Mouse (Mus musculus): ENCODE measurements around the gene Map4k5. TPM values are rescaled to one million over a fixed set of nuclear protein-coding genes. Genes with fewer than 3 reads are reported as not detected.

Map4k5 gene
- polyA plus RNA-seq, 1 experiment from 2014 or later, result 36.7 TPM

DNA sequence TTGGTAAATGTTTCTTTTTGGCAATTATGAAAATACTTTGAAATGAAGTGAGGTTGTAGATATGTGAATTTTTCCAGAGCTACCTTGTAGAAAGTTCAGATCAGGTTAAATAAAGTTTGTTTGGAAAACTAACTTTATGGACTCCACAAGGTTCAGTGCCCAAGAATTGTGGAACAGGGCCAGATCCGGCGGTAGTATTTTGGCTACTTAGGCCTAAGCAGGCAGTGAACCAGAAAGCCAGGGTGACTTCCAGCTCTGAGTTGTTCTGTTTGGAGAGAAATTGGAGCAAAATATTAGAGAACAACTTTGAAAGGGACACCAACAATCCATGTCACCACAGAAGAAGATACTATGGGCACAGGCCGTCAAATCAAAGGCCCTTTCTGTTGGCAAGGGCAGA lies 96.7 kb downstream of the Map4k5 start:
- Histone ChIP-seq H3K27ac (no peak overlapping the region), H3K4me3 (replicated peaks) (no peak overlapping the region), H3K4me1 (peaks cover 3% of the 10 kb centered on the region), H3K27me3 (peaks cover 10% of the 10 kb centered on the region; the same call in 1 of the 2 replicates), H3K9me3 (no peaks in the 10 kb centered on the region), H3K9ac (no peak overlapping the region), H3K36me3 (replicated peaks) (no peaks in the 10 kb centered on the region), H3K4me2 (no peak overlapping the region)
- ATAC-seq (ENCODE audit: low FRiP score), result no peak
- 91% methylated on average over 3 of the region's 3 CpGs for WGBS

- 2% methylated on average over 45 of the region's 45 CpGs for WGBS
- peak within 1 kb of the TSS; percentile 98 for H3K4me2 ChIP-seq
- peak; percentile 92 for ATAC-seq (ENCODE audit: low FRiP score)
- peak within 1 kb of the TSS; percentile 61 for H3K9ac ChIP-seq
- H3K4me3 ChIP-seq (replicated peaks), result peak within 1 kb of the TSS; percentile 54
- H3K4me1 ChIP-seq, result peaks cover 20% of the 10 kb centered on the region
- H3K27me3 ChIP-seq, result peaks cover 33% of the 10 kb centered on the region
- H3K27ac ChIP-seq, result no peak within 1 kb of the TSS
- H3K9me3 ChIP-seq, result no peaks in the 10 kb centered on the region
- H3K36me3 ChIP-seq (replicated peaks), result no peaks in the 10 kb centered on the region
Observed at GRCm38 (mm10) chr12:69790530-69791505, 102.2 kb downstream of the Map4k5 start, which contains the start of gene Cdkl1. TSS of gene Cdkl1 (minus strand) at chr12:69791267.

DNA sequence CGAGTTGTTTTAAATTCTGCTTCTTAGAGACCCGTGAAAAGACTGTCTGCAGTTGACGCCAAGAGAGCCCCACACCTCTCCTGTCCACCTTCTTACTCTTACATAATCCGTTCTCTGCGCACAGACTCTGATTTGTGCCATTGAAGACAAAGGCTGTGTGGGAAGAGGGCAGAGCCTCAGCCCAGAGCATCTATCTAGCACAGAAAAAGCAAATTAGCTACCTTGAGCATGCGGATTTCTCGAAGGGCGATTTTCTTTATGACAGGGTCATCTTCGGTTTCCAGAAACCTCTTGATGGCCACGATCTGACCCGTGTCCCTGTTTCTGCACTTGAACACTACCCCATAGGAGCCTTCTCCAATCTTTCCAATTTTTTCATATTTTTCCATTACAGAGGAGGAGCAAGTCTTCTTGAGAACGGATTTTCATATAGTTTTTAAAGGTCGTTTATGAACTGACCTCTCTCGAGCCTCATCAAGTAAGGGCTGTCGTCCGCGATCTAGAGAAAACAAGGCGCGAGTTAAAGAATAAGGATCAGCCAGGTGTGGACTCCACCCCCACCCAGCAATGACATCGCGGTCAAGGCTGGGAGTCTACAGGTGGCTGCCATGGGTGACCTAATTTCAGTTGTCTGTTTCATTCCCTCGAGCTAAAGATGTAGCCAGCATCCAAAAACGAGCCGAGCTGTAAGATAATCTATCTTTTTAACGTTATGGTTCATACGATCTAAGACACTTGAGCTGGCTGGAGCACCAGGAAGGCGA lies 103.1 kb downstream of the Map4k5 start:
- H3K36me3 ChIP-seq (replicated peaks), result no peaks in the 10 kb centered on the region
- H3K4me2 ChIP-seq, result peak overlapping the region; percentile 98
- H3K9ac ChIP-seq, result peak overlapping the region; percentile 61
- peak overlapping the region; percentile 54 for H3K4me3 ChIP-seq (replicated peaks)
- 29% methylated on average over 27 of the region's 27 CpGs for WGBS
- no peak overlapping the region for H3K27ac ChIP-seq
- H3K9me3 ChIP-seq, result no peaks in the 10 kb centered on the region
- peaks cover 33% of the 10 kb centered on the region for H3K27me3 ChIP-seq
- H3K4me1 ChIP-seq, result peaks cover 20% of the 10 kb centered on the region
- ATAC-seq (ENCODE audit: low FRiP score), result 0 out of 2 replicates have a peak, but pooled peaks have one; percentile 5

DNA sequence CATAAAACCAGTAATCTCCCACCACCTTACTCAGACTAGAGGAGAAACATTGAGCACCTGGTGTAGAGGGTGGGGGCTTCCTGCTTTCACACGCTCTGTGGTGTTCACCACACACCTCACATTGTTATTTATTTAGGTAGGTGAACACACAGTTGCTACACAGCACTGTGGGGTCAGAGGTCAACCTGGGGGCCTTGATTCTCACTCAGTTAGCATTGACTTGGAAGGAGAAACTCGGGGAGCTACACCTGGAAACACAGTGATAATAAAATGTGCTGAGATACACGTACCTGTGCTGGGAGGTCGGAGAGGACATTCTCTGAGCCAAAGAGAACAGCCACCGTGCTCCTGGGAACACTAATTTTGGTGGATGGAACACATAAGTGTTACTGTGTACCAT lies 104.6 kb downstream of the Map4k5 start:
- Histone ChIP-seq H3K4me3 (replicated peaks) (no peak overlapping the region), H3K4me2 (no peak overlapping the region), H3K9me3 (no peaks in the 10 kb centered on the region), H3K27me3 (peaks cover 33% of the 10 kb centered on the region), H3K27ac (no peak overlapping the region), H3K9ac (no peak overlapping the region), H3K36me3 (replicated peaks) (no peaks in the 10 kb centered on the region), H3K4me1 (peaks cover 20% of the 10 kb centered on the region)
- WGBS, result 85% methylated on average over 5 of the region's 5 CpGs
- no peak for ATAC-seq (ENCODE audit: low FRiP score)

DNA sequence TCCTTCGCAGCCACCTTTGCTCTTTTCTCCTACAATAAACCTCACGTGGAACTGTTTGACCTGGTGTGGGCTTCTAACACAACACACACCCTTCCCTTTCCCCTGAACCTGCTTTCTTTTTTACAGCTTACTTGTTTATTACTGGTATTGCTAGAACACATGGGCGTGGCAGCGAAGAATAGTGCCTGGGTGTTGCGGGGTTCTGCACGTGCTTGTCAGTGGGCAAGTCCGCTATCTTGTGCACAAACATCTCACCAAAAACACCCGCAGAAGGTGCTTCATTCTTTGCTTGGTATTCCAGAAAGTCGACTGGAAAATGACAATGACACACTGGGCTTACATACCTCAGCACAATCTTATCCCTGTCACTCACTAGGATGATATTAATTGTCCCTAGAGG lies 107.5 kb downstream of the Map4k5 start:
- no peak overlapping the region for H3K27ac ChIP-seq
- no peak overlapping the region for H3K4me2 ChIP-seq
- H3K36me3 ChIP-seq (replicated peaks), result no peaks in the 10 kb centered on the region
- no peak overlapping the region for H3K4me3 ChIP-seq (replicated peaks)
- H3K4me1 ChIP-seq, result peaks cover 9% of the 10 kb centered on the region
- H3K9me3 ChIP-seq, result no peaks in the 10 kb centered on the region
- no peak overlapping the region for H3K9ac ChIP-seq
- ATAC-seq (ENCODE audit: low FRiP score), result no peak
- 89% methylated on average over 9 of the region's 9 CpGs for WGBS
- H3K27me3 ChIP-seq, result peaks cover 20% of the 10 kb centered on the region

DNA sequence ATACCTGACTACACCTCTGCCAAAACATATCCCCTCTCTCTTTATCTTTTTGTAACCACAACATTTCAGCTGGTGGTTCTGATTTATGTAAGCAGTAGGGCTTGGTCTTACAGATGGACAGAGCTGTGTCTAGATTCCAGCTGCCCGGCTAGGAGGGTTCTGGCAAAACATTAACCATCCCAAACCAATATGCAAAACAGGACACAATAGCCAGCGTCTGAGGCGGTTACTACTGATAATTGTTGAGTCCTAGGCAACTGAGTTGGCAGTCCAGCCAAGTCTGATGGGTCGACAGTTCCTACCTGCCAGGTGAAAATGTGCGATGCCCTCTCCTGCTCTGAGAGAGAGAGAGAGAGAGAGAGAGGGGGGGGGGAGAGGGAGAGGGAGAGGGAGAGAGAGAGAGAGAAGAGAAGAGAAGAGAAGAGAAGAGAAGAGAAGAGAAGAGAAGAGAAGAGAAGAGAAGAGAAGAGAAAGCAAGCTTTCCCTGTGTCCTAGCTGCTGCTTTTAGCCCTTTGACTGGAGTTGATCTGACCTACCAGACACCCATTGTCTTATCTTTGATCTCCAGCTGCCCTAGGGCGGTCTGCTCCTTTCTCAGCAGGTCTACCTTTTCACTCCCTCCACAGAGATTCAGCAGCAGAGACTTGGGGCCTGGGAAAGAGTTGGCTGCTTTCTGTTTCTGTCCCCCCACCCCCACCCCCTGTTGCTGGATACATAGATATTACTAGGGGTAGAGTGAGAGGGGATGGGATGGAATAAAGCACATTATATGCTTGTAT lies 109.6 kb downstream of the Map4k5 start:
- H3K9ac ChIP-seq, result no peak overlapping the region
- H3K4me3 ChIP-seq (replicated peaks), result no peak overlapping the region
- H3K9me3 ChIP-seq, result no peaks in the 10 kb centered on the region
- H3K27ac ChIP-seq, result no peak overlapping the region
- H3K4me2 ChIP-seq, result no peak overlapping the region
- H3K4me1 ChIP-seq, result no peaks in the 10 kb centered on the region
- no peaks in the 10 kb centered on the region for H3K36me3 ChIP-seq (replicated peaks)
- 0 out of 2 replicates have a peak, but pooled peaks cover 2% of the 10 kb centered on the region for H3K27me3 ChIP-seq
- WGBS, result 56% methylated on average over 6 of the region's 6 CpGs
- ATAC-seq (ENCODE audit: low FRiP score), result no peak

- Histone ChIP-seq H3K27me3 (no peaks in the 10 kb centered on the region), H3K9ac (no peak overlapping the region), H3K9me3 (no peaks in the 10 kb centered on the region), H3K4me3 (replicated peaks) (no peak overlapping the region), H3K4me2 (no peak overlapping the region), H3K27ac (no peak overlapping the region), H3K4me1 (no peaks in the 10 kb centered on the region; the same call in 1 of the 2 replicates), H3K36me3 (replicated peaks) (no peaks in the 10 kb centered on the region)
- no peak for ATAC-seq (ENCODE audit: low FRiP score)
- WGBS, result 85% methylated on average over 10 of the region's 10 CpGs
Observed at GRCm38 (mm10) chr12:69781935-69782650, 110.9 kb downstream of the Map4k5 start.

- 74% methylated on average over 8 of the region's 8 CpGs for WGBS
- Histone ChIP-seq H3K27me3 (no peaks in the 10 kb centered on the region), H3K4me3 (replicated peaks) (no peak overlapping the region), H3K4me1 (no peaks in the 10 kb centered on the region; the same call in 1 of the 2 replicates), H3K9me3 (no peaks in the 10 kb centered on the region), H3K27ac (no peak overlapping the region), H3K36me3 (replicated peaks) (no peaks in the 10 kb centered on the region), H3K4me2 (no peak overlapping the region), H3K9ac (no peak overlapping the region)
- ATAC-seq (ENCODE audit: low FRiP score), result no peak
Observed at GRCm38 (mm10) chr12:69781480-69781879, 111.5 kb downstream of the Map4k5 start.

GRCm38 (mm10) chr12:69777957-69778356 lies 115.0 kb downstream of the Map4k5 start:
- H3K9me3 ChIP-seq, result no peaks in the 10 kb centered on the region
- no peaks in the 10 kb centered on the region for H3K27me3 ChIP-seq
- ATAC-seq (ENCODE audit: low FRiP score), result no peak
- H3K4me3 ChIP-seq (replicated peaks), result no peak overlapping the region
- no peak overlapping the region for H3K9ac ChIP-seq
- no peak overlapping the region for H3K27ac ChIP-seq
- WGBS, result 75% methylated on average over 2 of the region's 2 CpGs
- no peaks in the 10 kb centered on the region for H3K36me3 ChIP-seq (replicated peaks)
- no peaks in the 10 kb centered on the region; the same call in 1 of the 2 replicates for H3K4me1 ChIP-seq
- H3K4me2 ChIP-seq, result no peak overlapping the region

- H3K9ac ChIP-seq, result no peak overlapping the region
- ATAC-seq (ENCODE audit: low FRiP score), result no peak
- no peak overlapping the region for H3K4me3 ChIP-seq (replicated peaks)
- no peaks in the 10 kb centered on the region for H3K36me3 ChIP-seq (replicated peaks)
- H3K4me1 ChIP-seq, result no peaks in the 10 kb centered on the region; the same call in 1 of the 2 replicates
- no peaks in the 10 kb centered on the region for H3K9me3 ChIP-seq
- no peaks in the 10 kb centered on the region for H3K27me3 ChIP-seq
- no peak overlapping the region for H3K4me2 ChIP-seq
- WGBS, result 96% methylated on average over 6 of the region's 6 CpGs
- no peak overlapping the region for H3K27ac ChIP-seq
Observed at GRCm38 (mm10) chr12:69777341-69777730, 115.7 kb downstream of the Map4k5 start.

DNA sequence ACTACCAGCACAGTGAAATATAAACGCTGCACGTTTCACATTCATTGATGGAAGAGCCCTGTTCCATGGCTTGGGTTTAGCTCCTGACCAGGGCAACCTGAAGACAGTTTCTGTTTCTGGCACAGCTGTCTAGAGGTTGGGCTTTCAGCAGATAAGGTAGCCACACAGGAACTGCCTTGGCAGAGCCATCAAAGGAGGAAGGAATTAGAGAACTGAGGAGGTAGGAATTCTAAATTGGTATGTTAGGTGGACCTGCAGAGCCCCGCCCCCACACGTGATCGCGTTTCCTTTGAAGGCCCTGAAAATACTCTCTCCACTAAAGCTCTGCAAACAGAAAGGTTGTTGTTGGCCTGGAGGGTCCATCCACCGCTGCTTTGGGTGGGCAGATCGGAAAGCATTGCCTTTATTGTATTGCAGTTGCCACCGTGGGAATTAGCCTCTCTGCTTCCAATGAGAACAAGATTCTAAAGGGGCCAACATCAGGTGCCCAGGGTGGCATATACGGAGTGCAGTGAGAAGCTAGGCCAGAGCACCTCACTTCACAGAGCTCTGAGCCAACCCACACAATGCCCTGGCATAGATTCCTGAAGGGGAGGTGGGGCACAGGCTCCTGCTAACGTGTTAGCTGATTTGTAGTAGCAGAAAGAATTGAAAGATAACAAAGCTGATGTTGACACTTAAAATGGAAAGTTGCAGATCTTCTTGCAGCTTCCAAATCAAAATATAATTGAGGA lies 116.2 kb downstream of the Map4k5 start:
- WGBS, result 68% methylated on average over 11 of the region's 11 CpGs
- no peak overlapping the region for H3K4me3 ChIP-seq (replicated peaks)

More for the DNA sequence above, 116.2 kb downstream of the Map4k5 start:
- H3K4me2 ChIP-seq, result no peak overlapping the region
- H3K36me3 ChIP-seq (replicated peaks), result no peaks in the 10 kb centered on the region
- no peak overlapping the region for H3K9ac ChIP-seq
- no peaks in the 10 kb centered on the region for H3K27me3 ChIP-seq
- no peak overlapping the region for H3K27ac ChIP-seq
- ATAC-seq (ENCODE audit: low FRiP score), result no peak
- H3K4me1 ChIP-seq, result no peaks in the 10 kb centered on the region; the same call in 1 of the 2 replicates
- H3K9me3 ChIP-seq, result no peaks in the 10 kb centered on the region

All from forebrain, embryonic 12.5 days (tissue).